Mouse (Mus musculus) C2C12 (cell line): Measurements from ENCODE around the gene Gm21836. TPM values are rescaled to one million over a fixed set of nuclear protein-coding genes. Genes with fewer than 3 reads are reported as not detected.
"Not testable (repeated sequence)": the region's sequence is repeated elsewhere in the genome, so short reads cannot be mapped to it uniquely, and the experiment has no call there.

ENCODE experiments used
- H3K27me3 ChIP-seq: one replicate; pipeline ENCODE4 v1.6.1; 2011; ENCODE audit not compliant: control insufficient read depth, insufficient read depth, insufficient read length
- H3K36me3 ChIP-seq: one replicate; pipeline ENCODE4 v1.6.1; 2011; ENCODE audit not compliant: control insufficient read depth, insufficient read depth
- H3K4me3 ChIP-seq: one replicate; pipeline ENCODE4 v1.5.1; 2011; ENCODE audit warnings: mild to moderate bottlenecking, control low read depth; ENCODE audit not compliant: poor library complexity, insufficient read depth, severe bottlenecking
- H3K79me2 ChIP-seq: one replicate; pipeline ENCODE4 v1.6.1; 2011; ENCODE audit not compliant: control insufficient read depth, insufficient read depth
- H3K79me3 ChIP-seq: one replicate; pipeline ENCODE4 v1.6.1; 2011; ENCODE audit warnings: low read depth, control low read depth
- H3ac ChIP-seq: one replicate; pipeline ENCODE3; 2011; ENCODE audit warnings: low read depth; ENCODE audit not compliant: control insufficient read depth, insufficient read length
- CEBPB ChIP-seq: IDR thresholded peaks from one replicate; pipeline ENCODE4 v1.6.1; 2011; ENCODE audit warnings: low read depth, mild to moderate bottlenecking, control low read depth, moderate library complexity
- CTCF ChIP-seq: IDR thresholded peaks from one replicate; pipeline ENCODE4 v1.5.1; 2011; ENCODE audit not compliant: control insufficient read depth, insufficient read depth, insufficient read length
- FOSL1 ChIP-seq: IDR thresholded peaks from one replicate; pipeline ENCODE4 v1.8.0; 2011; ENCODE audit warnings: mild to moderate bottlenecking, low read length; ENCODE audit not compliant: poor library complexity, insufficient read depth, severe bottlenecking
- MAX ChIP-seq: IDR thresholded peaks from one replicate; pipeline ENCODE4 v1.6.1; 2011; ENCODE audit warnings: mild to moderate bottlenecking, control low read depth
- MYOD1 ChIP-seq: IDR thresholded peaks from one replicate; pipeline ENCODE4 v1.6.1; 2011; ENCODE audit warnings: low read depth; ENCODE audit not compliant: control insufficient read depth, insufficient read length
- MYOG ChIP-seq: IDR thresholded peaks from one replicate; pipeline ENCODE4 v1.6.1; 2011; ENCODE audit not compliant: control insufficient read depth, insufficient read length; ENCODE audit errors: extremely low read depth
- USF1 ChIP-seq: IDR thresholded peaks from one replicate; pipeline ENCODE4 v1.6.1; 2011; ENCODE audit warnings: low read depth, mild to moderate bottlenecking, control low read depth, moderate library complexity
- long read RNA-seq, 2 experiments: library from polyadenylated mRNA; unstranded; transcript quantifications; one replicate each; pipeline ENCODE4 v2.0.0; 2019 to 2020
- polyA plus RNA-seq: library from polyadenylated mRNA; unstranded; fragments of >200 nt; fragmentation: generic; extraction: Trizol; gene quantifications from one replicate; pipeline ENCODE4 v1.2.1, GENCODE M21; 2012; ENCODE audit warnings: missing spikeins

Gm21836 gene
- not detected for polyA plus RNA-seq
- long read RNA-seq, experiment 1, result 0 reads
- long read RNA-seq, experiment 2, result 0 reads

GRCm38 (mm10) chr9:124493693-124494092, at the start of gene Gm21836:
Gene Gm21836 (minus strand): TSS chr9:124493793.
- H3ac ChIP-seq, H3K79me2 ChIP-seq, H3K79me3 ChIP-seq, H3K36me3 ChIP-seq, H3K27me3 ChIP-seq, H3K4me3 ChIP-seq: not testable (repeated sequence)

DNA sequence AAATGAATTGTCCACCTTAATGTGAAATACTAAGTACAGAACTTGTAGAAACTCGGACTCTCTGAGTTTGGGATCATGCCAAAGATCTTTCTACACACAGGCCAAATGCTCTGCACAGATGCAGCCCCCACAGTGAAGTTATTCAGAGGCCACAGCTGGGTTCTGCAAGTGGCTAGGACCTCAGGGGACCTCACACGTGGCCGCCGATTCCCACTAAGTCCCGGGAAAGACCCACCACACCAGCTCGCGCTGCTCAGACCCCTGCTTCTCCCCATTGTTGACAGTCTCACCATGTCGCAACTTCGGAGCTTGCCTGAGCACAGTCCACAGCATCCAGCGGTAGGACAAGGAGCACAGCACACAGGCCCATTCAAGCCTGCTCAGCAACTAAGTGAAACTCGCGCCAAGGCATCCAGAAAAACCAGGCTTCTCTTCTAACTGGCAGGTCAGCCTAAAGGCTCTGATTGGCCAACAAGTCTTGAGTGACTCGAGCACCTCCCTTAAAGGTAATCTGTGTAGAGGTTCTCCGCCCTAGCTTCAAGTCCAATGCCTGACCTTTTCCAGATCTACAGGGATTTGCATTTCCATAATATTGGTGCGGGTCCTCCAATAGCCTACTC, 13.1 kb downstream of the Gm21836 start:
- not testable (repeated sequence) for H3K36me3 ChIP-seq, H3K4me3 ChIP-seq, H3K27me3 ChIP-seq, H3K79me2 ChIP-seq, H3K79me3 ChIP-seq, H3ac ChIP-seq

- H3ac ChIP-seq, result no peak overlapping the region
- no peaks in the 10 kb centered on the region for H3K27me3 ChIP-seq
- no peak overlapping the region for H3K4me3 ChIP-seq
- H3K79me3 ChIP-seq, result no peaks in the 10 kb centered on the region
- no peaks in the 10 kb centered on the region for H3K79me2 ChIP-seq
- no peak for TF ChIP-seq FOSL1
- no peak for TF ChIP-seq USF1
- TF ChIP-seq CTCF, result no peak
- TF ChIP-seq MYOD1, result no peak
- TF ChIP-seq MYOG, result no peak
- TF ChIP-seq CEBPB, result no peak
- no peak for TF ChIP-seq MAX
- H3K36me3 ChIP-seq, result peaks cover 8% of the 10 kb centered on the region
Measured at GRCm38 (mm10) chr9:124478081-124478480, 15.5 kb downstream of the Gm21836 start.

DNA sequence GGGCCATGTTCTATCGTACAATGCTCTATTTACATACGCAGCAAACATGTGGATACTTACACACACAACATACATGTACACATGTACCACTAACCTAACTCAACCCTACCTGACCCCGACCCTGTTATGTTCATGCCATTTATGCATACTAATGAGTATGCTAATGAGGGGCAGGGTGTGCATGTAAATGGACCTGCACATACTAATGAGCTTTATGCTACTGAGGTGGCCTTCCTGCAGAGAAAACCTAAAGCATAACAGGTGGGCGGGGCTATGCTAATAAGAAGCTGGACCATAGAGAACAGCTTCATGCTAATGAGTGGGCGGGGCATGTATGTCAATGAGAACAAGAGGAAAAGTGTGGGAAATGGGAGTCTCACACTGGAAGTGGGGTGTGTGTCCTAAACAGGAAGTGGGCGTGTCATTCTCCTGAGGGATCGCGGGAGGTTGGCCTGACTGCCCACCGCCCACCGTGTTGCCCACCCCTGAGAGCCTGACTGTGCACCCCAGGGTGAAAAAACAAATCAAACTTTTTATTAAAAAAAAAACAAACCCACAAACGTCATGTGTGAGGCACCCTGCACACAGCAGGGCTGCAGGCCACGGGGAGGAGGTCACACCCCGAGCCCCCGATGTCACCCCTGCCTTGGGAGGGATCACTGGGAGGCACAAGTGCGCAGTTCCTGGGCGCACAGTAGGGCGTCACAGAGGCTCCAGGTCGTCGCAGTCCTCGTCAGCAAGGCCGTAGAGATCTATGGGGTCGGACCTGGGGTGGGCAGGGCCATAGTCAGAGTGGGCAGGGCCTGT, 17.3 kb downstream of the Gm21836 start, which contains the start of gene Ppp2r3d:
Gene Ppp2r3d (minus strand): TSS at position 803 of the 807 bp plus-strand sequence.
- Histone ChIP-seq H3K4me3 (no peak within 1 kb of the TSS), H3K36me3 (peaks cover 8% of the 10 kb centered on the region), H3K79me2 (no peaks in the 10 kb centered on the region), H3K27me3 (no peaks in the 10 kb centered on the region), H3K79me3 (no peaks in the 10 kb centered on the region), H3ac (no peak within 1 kb of the TSS)
- TF ChIP-seq CTCF (no peak), USF1 (no peak), MAX (no peak), CEBPB (no peak), MYOG (no peak), FOSL1 (no peak), MYOD1 (no peak)

- Histone ChIP-seq H3K79me3 (no peaks in the 10 kb centered on the region), H3ac (no peak overlapping the region), H3K79me2 (no peaks in the 10 kb centered on the region), H3K4me3 (no peak overlapping the region), H3K36me3 (peaks cover 8% of the 10 kb centered on the region), H3K27me3 (no peaks in the 10 kb centered on the region)
- TF ChIP-seq MAX (no peak), CTCF (no peak), MYOG (no peak), MYOD1 (no peak), FOSL1 (no peak)
Measured at GRCm38 (mm10) chr9:124475689-124476088, 17.9 kb downstream of the Gm21836 start.

DNA sequence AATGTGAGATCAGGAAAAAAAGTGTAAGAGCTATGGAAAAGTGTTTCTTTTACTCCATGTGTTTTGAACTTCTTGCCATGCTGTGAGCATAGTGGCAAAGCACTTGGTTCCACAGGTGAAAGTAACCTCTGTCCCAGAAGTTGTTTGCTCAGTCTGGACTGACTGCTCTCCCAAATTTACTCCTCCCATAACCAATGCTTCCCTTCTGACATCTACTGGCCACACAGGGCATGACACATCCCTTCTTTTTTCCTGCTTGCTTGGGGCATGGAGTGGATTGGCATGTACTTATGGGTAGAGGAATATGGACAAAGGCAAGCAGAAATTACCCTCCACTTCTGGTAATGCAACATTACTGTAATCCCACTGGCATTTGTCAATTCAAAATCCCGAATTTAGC, 37.0 kb downstream of the Gm21836 start:
- Histone ChIP-seq H3ac (no peak overlapping the region), H3K36me3 (no peaks in the 10 kb centered on the region), H3K27me3 (no peaks in the 10 kb centered on the region), H3K79me2 (no peaks in the 10 kb centered on the region), H3K4me3 (no peak overlapping the region), H3K79me3 (no peaks in the 10 kb centered on the region)
- no peak for TF ChIP-seq FOSL1
- TF ChIP-seq MYOG, result no peak
- TF ChIP-seq CTCF, result no peak
- no peak for TF ChIP-seq USF1
- TF ChIP-seq MAX, result no peak
- TF ChIP-seq MYOD1, result no peak
- no peak for TF ChIP-seq CEBPB

Other genes with a start within 250 kb of the Gm21836 start
- 0.50 TPM for gene 2010315B03Rik, start 181.1 kb downstream of the Gm21836 start, polyA plus RNA-seq
- gene Ppp2r3d, start 16.9 kb downstream of the Gm21836 start, polyA plus RNA-seq, result 78.5 TPM